Mouse (Mus musculus): ENCODE data around the gene Gad1. TPM values are rescaled to one million over a fixed set of nuclear protein-coding genes. Genes with fewer than 3 reads are reported as not detected.
"Not testable (repeated sequence)": the region's sequence is repeated elsewhere in the genome, so short reads cannot be mapped to it uniquely, and the experiment has no call there.

The Gad1 gene
- 60.2 and 63.2 TPM in 2 replicates for polyA plus RNA-seq (2015; fragmentation: Nextera tagmentation; extraction: Ambion mirVana)

DNA sequence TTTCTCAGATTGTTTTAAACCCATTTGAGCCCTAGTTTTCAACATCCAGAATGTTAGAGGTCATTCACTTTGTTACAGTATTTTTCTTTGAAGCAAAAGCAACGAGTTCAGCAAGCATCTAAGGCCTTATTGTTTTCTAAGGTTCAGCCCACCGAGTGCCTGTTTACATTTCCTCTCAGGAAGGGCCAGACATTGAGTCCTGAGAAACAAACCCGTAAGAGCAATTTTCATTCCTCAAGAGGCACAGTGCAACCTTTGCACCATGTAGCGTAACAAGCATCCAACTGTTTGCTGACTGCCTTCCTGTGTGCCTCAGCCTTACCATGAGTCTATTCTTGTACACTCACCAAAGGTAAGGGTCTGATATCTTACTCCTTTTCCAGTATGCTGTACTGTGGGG is at the start of gene Gad1:
Gene Gad1 (plus strand): TSS at position 301 of the 400 bp plus-strand sequence.
- H3K4me3 ChIP-seq (replicated peaks), result no peak within 1 kb of the TSS
- 66% methylated on average over 4 of the region's 4 CpGs for WGBS
- no peaks in the 10 kb centered on the region for H3K36me3 ChIP-seq
- no peak within 1 kb of the TSS for H3K9ac ChIP-seq (replicated peaks)
- ATAC-seq, result no peak
- H3K27me3 ChIP-seq, result no peaks in the 10 kb centered on the region
- no peak within 1 kb of the TSS for H3K27ac ChIP-seq
- H3K4me2 ChIP-seq (replicated peaks), result no peak within 1 kb of the TSS
- no peaks in the 10 kb centered on the region for H3K9me3 ChIP-seq
- H3K4me1 ChIP-seq (replicated peaks), result peaks cover 2% of the 10 kb centered on the region

DNA sequence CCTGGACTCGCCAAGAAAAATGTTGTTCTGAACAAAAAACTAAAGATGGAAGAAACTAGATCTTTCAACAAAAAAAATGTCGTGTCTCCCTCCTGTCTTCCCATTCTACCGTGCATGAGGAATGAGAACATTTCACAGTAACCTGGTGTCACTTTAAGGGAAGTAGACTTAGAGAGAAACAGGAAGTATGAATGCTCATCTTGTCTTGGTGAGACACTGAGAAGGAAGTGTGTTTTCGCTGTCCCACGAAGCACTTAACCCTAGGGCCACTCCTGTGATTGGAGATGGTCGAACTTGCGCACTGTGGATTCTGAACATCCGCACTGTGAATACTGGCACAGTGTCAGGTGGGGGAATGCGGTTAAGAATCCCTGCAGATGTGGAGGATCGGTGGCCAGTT is 49.4 kb upstream of the Gad1 start:
- Histone ChIP-seq H3K27me3 (peaks cover 18% of the 10 kb centered on the region; the same call in 1 of the 2 replicates), H3K4me3 (replicated peaks) (no peak overlapping the region), H3K36me3 (no peaks in the 10 kb centered on the region), H3K27ac (no peak overlapping the region), H3K4me1 (replicated peaks) (peaks cover under 1% of the 10 kb centered on the region), H3K9ac (replicated peaks) (no peak overlapping the region), H3K4me2 (replicated peaks) (no peak overlapping the region), H3K9me3 (no peaks in the 10 kb centered on the region)
- ATAC-seq, result no peak
- WGBS, result 91% methylated on average over 10 of the region's 10 CpGs

DNA sequence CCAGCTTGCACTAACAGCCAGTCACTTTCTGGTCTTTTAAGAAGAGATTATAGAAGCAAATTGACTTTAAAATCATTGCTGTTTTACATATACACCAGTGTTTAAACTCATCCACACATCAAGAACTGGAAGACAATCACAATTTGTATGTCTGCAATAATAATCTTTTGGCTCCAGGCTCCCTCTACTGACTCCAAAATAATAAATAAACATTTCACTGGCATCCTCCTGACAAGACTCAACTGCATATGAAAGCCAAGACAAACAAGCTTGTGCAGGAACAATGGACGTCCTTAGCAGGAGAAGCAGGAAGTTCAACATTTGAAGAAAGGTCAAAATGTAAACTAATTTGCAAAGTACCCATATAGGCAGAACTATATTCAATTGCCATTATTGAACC is 47.6 kb upstream of the Gad1 start:
- WGBS, result 26% methylated on average over 1 of the region's 1 CpGs
- no peak overlapping the region for H3K9ac ChIP-seq (replicated peaks)
- no peak overlapping the region for H3K4me2 ChIP-seq (replicated peaks)
- H3K27me3 ChIP-seq, result peaks cover 18% of the 10 kb centered on the region; the same call in 1 of the 2 replicates
- H3K4me3 ChIP-seq (replicated peaks), result no peak overlapping the region
- no peaks in the 10 kb centered on the region for H3K36me3 ChIP-seq
- no peak for ATAC-seq
- H3K27ac ChIP-seq, result no peak overlapping the region
- H3K4me1 ChIP-seq (replicated peaks), result peaks cover 6% of the 10 kb centered on the region
- H3K9me3 ChIP-seq, result no peaks in the 10 kb centered on the region

DNA sequence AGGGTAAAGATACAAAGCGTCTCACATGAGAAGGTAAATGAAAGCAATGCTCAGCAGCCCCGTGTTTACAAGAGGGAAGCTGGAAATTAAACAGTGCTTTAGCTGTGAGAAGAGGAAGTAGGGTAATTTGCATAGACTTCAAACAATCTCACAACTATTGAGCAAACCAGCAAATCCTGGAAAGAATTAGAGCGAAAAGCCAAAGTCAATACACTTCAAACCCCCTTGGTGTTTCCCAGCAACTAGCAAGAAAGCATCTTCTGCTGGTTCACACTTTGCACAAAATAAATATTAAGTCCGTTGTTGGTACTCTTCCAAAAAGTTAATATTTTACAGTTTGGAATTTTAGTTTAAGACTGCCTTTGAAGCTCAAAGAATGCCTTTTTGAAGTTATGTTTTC is 47.0 kb upstream of the Gad1 start:
- Histone ChIP-seq H3K9me3 (no peaks in the 10 kb centered on the region), H3K4me1 (replicated peaks) (peaks cover 6% of the 10 kb centered on the region), H3K9ac (replicated peaks) (no peak overlapping the region), H3K4me3 (replicated peaks) (no peak overlapping the region), H3K4me2 (replicated peaks) (no peak overlapping the region), H3K36me3 (no peaks in the 10 kb centered on the region), H3K27ac (no peak overlapping the region), H3K27me3 (peaks cover 15% of the 10 kb centered on the region; the same call in 1 of the 2 replicates)
- WGBS, result 24% methylated on average over 4 of the region's 4 CpGs
- ATAC-seq, result no peak

DNA sequence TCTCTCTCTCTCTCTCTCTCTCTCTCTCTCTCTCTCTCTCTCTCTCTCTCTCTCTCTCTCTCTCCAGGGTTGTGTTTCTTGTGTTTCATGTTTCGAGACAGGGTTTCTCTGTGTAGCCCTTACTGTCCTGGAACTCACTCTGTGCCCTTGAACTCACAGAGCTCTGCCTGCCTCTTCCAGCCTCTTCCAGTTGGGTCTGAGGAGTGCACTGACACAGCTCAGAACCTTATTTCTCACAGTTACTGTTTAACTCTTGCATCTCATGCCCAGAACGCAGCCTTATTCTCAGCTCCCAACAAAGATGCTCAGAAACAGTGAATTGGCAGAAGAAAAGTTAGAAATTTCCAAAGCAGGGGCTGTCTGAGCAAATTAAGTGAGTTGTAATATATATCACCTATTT is 46.5 kb upstream of the Gad1 start:
- H3K4me3 ChIP-seq (replicated peaks), result no peak overlapping the region
- peaks cover 6% of the 10 kb centered on the region for H3K4me1 ChIP-seq (replicated peaks)
- no peak overlapping the region for H3K9ac ChIP-seq (replicated peaks)
- peaks cover 14% of the 10 kb centered on the region; the same call in 1 of the 2 replicates for H3K27me3 ChIP-seq
- no peaks in the 10 kb centered on the region for H3K36me3 ChIP-seq
- H3K4me2 ChIP-seq (replicated peaks), result no peak overlapping the region
- no peak for ATAC-seq
- H3K9me3 ChIP-seq, result no peaks in the 10 kb centered on the region
- H3K27ac ChIP-seq, result no peak overlapping the region
- 50% methylated on average over 2 of the region's 2 CpGs for WGBS

DNA sequence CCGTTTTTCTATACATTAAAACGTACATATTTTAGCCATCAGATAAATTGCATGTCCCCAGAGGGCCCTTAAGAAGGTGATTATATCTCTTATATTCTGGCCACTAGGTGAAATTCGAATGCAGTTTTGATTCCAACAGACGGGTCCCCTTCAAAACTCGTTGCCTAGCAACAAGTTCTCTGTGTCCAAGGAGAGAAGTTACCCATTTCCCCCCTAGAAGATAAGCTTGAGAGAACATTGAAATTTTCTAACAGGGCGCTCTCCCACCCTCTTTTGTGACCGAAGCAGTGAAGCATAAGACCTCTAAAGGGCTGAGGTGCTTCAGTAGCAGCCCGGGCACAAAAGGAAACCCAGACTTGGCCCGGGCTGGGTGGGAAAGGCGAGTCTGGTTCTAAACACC is 44.4 kb upstream of the Gad1 start, which contains the start of gene Erich2:
Gene Erich2 (plus strand): TSS at position 324 of the 400 bp plus-strand sequence.
- Histone ChIP-seq H3K4me1 (replicated peaks) (peaks cover 6% of the 10 kb centered on the region), H3K27me3 (peaks cover 14% of the 10 kb centered on the region; the same call in 1 of the 2 replicates), H3K4me2 (replicated peaks) (peak within 1 kb of the TSS; percentile 73), H3K27ac (no peak within 1 kb of the TSS), H3K9me3 (no peaks in the 10 kb centered on the region), H3K36me3 (no peaks in the 10 kb centered on the region), H3K9ac (replicated peaks) (peak within 1 kb of the TSS; percentile 50), H3K4me3 (replicated peaks) (peak within 1 kb of the TSS; percentile 47)
- no peak; the same call in 1 of the 2 replicates for ATAC-seq
- WGBS, result 5% methylated on average over 10 of the region's 10 CpGs

DNA sequence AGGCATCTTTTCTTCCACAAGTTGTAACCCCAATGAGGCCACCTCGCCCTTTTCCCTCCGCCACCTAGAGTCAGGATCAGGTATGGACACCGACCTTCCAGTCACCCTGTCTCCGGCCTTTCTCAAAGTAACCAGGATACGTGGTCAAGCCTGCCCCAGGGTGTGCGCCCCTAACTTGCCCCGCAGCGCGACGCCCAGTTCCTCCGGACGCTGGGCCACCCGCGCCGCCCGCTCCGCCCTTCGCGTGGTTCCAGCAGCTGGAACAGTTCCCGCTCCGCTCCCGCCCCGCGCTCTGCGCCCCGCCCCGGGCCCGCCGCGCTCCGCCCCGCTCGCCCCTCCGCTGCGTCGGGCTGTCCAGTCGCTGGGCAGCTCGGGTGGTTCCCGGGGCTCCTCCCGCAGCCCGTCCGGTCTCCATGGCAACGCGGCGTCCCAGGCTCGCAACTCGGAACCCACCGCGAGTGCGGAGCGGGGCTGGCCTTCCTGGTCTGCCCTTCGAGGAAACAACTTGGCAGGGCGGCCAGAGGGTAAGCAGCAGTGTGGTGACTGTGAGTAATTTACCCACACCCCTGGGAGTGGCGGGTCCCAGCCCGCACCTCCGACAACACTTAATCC is 43.7 kb upstream of the Gad1 start:
- Histone ChIP-seq H3K4me3 (replicated peaks) (peak overlapping the region; percentile 47), H3K27ac (no peak overlapping the region), H3K9ac (replicated peaks) (peak overlapping the region; percentile 50), H3K36me3 (no peaks in the 10 kb centered on the region), H3K4me1 (replicated peaks) (peaks cover 6% of the 10 kb centered on the region), H3K4me2 (replicated peaks) (peak overlapping the region; percentile 73), H3K9me3 (no peaks in the 10 kb centered on the region), H3K27me3 (peaks cover 10% of the 10 kb centered on the region; the same call in 1 of the 2 replicates)
- ATAC-seq, result peak; percentile 97
- WGBS, result 1% methylated on average over 54 of the region's 56 CpGs

DNA sequence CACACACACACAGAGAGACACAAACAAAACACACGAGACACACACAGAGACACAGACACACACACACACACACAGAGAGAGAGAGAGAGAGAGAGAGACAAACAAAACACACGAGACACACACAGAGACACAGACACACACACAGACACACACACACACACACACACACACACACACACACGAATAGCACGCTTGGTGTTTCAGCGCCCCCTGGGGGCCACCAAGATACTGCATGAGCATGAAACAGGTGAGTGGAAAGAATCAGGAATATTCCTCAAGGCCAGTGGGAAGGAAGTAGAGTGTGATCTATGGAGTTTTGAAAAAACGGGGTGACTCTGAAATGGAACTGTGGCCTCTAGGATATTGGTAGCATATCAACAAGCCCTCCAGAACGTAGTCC is 14.6 kb upstream of the Gad1 start:
- not testable (repeated sequence) for H3K27me3 ChIP-seq; H3K4me3 ChIP-seq (replicated peaks); H3K36me3 ChIP-seq; ATAC-seq; H3K9ac ChIP-seq (replicated peaks); H3K27ac ChIP-seq; H3K4me2 ChIP-seq (replicated peaks); H3K4me1 ChIP-seq (replicated peaks); H3K9me3 ChIP-seq
- 38% methylated on average over 7 of the region's 7 CpGs for WGBS

DNA sequence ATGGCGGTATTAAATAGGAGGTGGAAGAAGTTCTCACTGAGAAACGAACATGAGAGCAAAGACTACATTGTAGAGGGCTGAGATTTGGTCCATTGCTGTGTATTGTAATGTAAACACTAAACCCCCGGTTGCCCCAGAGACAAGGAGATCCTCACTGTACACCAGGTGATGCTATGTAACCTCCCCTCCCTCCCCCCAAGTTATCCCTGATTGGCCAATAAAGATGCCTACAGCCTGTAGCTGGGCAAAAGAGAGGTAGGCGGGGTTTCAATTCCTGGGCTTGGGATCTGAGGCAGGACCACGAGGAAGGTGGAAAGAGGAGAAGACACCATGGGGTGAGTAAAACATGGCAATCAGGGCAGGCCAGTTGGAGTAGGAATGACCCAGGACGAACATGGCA is 2.2 kb upstream of the Gad1 start:
- Histone ChIP-seq H3K4me2 (replicated peaks) (no peak overlapping the region), H3K9ac (replicated peaks) (no peak overlapping the region), H3K27ac (no peak overlapping the region), H3K27me3 (no peaks in the 10 kb centered on the region), H3K9me3 (no peaks in the 10 kb centered on the region), H3K4me1 (replicated peaks) (no peaks in the 10 kb centered on the region), H3K4me3 (replicated peaks) (no peak overlapping the region), H3K36me3 (no peaks in the 10 kb centered on the region)
- 70% methylated on average over 6 of the region's 6 CpGs for WGBS
- no peak for ATAC-seq

DNA sequence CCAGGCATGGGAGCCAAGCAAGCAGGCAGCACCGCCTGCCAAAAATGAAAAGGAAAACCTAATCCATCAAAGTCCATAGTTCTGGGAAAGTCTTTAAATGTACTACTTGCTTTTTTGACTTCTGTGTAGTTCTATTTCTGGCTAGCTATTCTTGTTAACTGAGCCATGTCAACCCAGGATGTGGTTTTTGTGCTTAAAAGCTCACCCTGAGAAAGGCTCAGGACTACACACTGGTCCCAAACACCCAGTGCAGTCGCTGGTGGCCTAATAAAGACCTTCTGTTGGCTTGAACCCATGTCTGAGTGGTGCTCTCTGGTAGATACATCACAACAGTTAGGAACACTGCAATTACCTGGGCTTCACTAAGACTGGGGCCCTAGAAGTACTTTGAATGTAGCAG is 1.4 kb upstream of the Gad1 start:
- no peak for ATAC-seq
- H3K27ac ChIP-seq, result no peak overlapping the region
- WGBS, result 83% methylated on average over 2 of the region's 2 CpGs

DNA sequence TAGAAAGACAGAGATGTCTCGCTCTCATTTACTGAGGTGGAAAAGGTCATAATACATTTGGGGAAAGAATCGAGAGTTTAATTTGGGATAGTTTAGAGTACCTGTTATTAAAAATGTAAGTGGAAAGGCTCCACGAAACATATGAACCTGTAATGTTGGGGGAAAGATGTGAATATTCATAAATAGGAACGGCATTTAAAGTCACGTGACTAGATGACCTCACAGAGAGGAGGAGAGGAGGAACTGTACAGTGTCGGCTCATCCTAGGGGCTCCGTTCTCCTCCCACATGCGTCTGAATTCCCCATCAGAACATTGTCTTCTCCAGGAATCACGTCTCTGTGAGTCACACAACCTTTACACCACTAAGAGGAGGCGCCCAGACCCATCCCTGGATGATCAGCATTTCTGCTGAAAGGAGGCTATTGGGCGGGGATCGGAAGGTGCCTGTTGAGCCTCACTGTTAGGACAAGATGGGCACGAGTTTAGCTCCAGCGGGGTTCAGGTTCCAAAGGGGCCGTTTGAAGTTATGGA is 739 bp upstream of the Gad1 start:
- WGBS, result 87% methylated on average over 15 of the region's 15 CpGs
- no peak overlapping the region for H3K4me2 ChIP-seq (replicated peaks)
- H3K9ac ChIP-seq (replicated peaks), result no peak overlapping the region
- H3K27ac ChIP-seq, result no peak overlapping the region
- no peaks in the 10 kb centered on the region for H3K4me1 ChIP-seq (replicated peaks)
- no peaks in the 10 kb centered on the region for H3K27me3 ChIP-seq
- H3K36me3 ChIP-seq, result no peaks in the 10 kb centered on the region
- H3K4me3 ChIP-seq (replicated peaks), result no peak overlapping the region
- ATAC-seq, result no peak
- H3K9me3 ChIP-seq, result no peaks in the 10 kb centered on the region

More for the DNA sequence above, 1.4 kb upstream of the Gad1 start:
- H3K9me3 ChIP-seq, result no peaks in the 10 kb centered on the region
- H3K4me2 ChIP-seq (replicated peaks), result no peak overlapping the region
- no peaks in the 10 kb centered on the region for H3K36me3 ChIP-seq
- H3K4me3 ChIP-seq (replicated peaks), result no peak overlapping the region
- no peaks in the 10 kb centered on the region for H3K4me1 ChIP-seq (replicated peaks)
- no peak overlapping the region for H3K9ac ChIP-seq (replicated peaks)
- H3K27me3 ChIP-seq, result no peaks in the 10 kb centered on the region

DNA sequence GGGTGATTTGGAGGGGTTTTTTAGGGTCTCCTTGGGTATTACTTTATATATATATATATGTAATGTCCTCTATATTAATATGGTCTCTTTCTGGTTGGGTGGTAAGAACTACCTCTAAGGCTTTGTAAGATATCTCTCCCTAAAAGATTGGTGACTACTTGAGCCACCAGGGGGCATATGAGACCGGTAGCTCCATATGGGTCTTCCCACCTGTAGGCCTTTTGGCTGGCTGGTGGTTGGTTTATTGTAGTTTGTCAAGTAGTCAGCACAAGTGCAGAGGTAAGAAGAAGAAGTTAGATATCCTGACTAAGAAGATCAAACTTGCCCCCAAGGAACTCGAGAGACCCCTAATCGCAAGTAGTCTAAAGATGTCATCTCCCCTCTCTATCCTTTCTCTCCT is 954 bp downstream of the Gad1 start:
- Histone ChIP-seq H3K4me3 (replicated peaks) (no peak overlapping the region), H3K36me3 (no peaks in the 10 kb centered on the region), H3K27me3 (peaks cover 3% of the 10 kb centered on the region), H3K9ac (replicated peaks) (no peak overlapping the region), H3K4me2 (replicated peaks) (no peak overlapping the region), H3K27ac (no peak overlapping the region), H3K9me3 (no peaks in the 10 kb centered on the region), H3K4me1 (replicated peaks) (peaks cover 5% of the 10 kb centered on the region)
- WGBS, result 86% methylated on average over 3 of the region's 3 CpGs
- no peak for ATAC-seq
